Mouse (Mus musculus) forebrain, embryonic 10.5 days (tissue): ENCODE measurements around the gene Ppt1. TPM values are rescaled to one million over a fixed set of nuclear protein-coding genes. Genes with fewer than 3 reads are reported as not detected.
"Not testable (repeated sequence)": the region's sequence is repeated elsewhere in the genome, so short reads cannot be mapped to it uniquely, and the experiment has no call there.

Experiments used
- DNase-seq: peaks from one replicate; pipeline ENCODE4 v3.0.0-alpha.2; 2017; ENCODE audit warnings: low spot score; ENCODE audit errors: extremely low spot score
- H3K27ac ChIP-seq: fragments of 300-500 bp; sonication (generic); 2 replicates; pipeline ENCODE4 v1.5.1; 2016; ENCODE audit warnings: mild to moderate bottlenecking
- H3K27me3 ChIP-seq: fragments of 300-500 bp; sonication (generic); 2 replicates; pipeline ENCODE4 v1.6.1; 2016; ENCODE audit warnings: mild to moderate bottlenecking; ENCODE audit not compliant: poor library complexity, severe bottlenecking
- H3K36me3 ChIP-seq: fragments of 300-500 bp; sonication (generic); replicated peaks from 2 replicates; pipeline ENCODE4 v1.6.1; 2016; ENCODE audit warnings: mild to moderate bottlenecking, moderate library complexity
- H3K4me1 ChIP-seq: fragments of 300-500 bp; sonication (generic); 2 replicates; pipeline ENCODE4 v1.6.1; 2016
- H3K4me3 ChIP-seq: fragments of 300-500 bp; sonication (generic); 2 replicates; pipeline ENCODE4 v1.5.1; 2016; ENCODE audit warnings: mild to moderate bottlenecking, moderate library complexity
- H3K9me3 ChIP-seq: fragments of 300-500 bp; sonication (generic); 2 replicates; pipeline ENCODE4 v1.6.1; 2016; ENCODE audit warnings: mild to moderate bottlenecking, moderate library complexity
- WGBS: fragments of 180-500 bp; shearing (Covaris S2); methylation state at CpG from one replicate; pipeline ENCODE4 v1.1.7; 2016; 5-methylcytosine and 5-hydroxymethylcytosine counted together
- polyA plus RNA-seq: library from polyadenylated mRNA; unstranded; fragments of >200 nt; fragmentation: Nextera tagmentation; extraction: Ambion mirVana; gene quantifications from 2 replicates; pipeline ENCODE4 v1.2.1, GENCODE M21; 2016

Ppt1 gene
- 67.1 and 69.8 TPM in 2 replicates for polyA plus RNA-seq

- peak within 1 kb of the TSS; percentile 90 for H3K27ac ChIP-seq
- 5% methylated on average over 31 of the region's 31 CpGs for WGBS
- peaks cover 64% of the 10 kb centered on the region for H3K4me1 ChIP-seq
- peak; percentile 88 for DNase-seq
- no peaks in the 10 kb centered on the region for H3K27me3 ChIP-seq
- peaks cover 8% of the 10 kb centered on the region for H3K36me3 ChIP-seq
- no peaks in the 10 kb centered on the region for H3K9me3 ChIP-seq
- peak within 1 kb of the TSS; percentile 84 for H3K4me3 ChIP-seq
These were observed at the start of gene Ppt1 for GRCm38 (mm10) chr4:122835530-122836402. Gene Ppt1 (plus strand): TSS chr4:122836242.

GRCm38 (mm10) chr4:122789335-122790089, 46.5 kb upstream of the Ppt1 start:
- Histone ChIP-seq H3K4me1 (no peaks in the 10 kb centered on the region), H3K27ac (no peak overlapping the region), H3K36me3 (no peaks in the 10 kb centered on the region), H3K27me3 (no peaks in the 10 kb centered on the region), H3K4me3 (no peak overlapping the region), H3K9me3 (no peaks in the 10 kb centered on the region)
- 72% methylated on average over 4 of the region's 4 CpGs for WGBS
- DNase-seq: no peak

GRCm38 (mm10) chr4:122808108-122808507, 27.9 kb upstream of the Ppt1 start:
- no peak overlapping the region for H3K27ac ChIP-seq

GRCm38 (mm10) chr4:122811180-122811579, 24.9 kb upstream of the Ppt1 start:
- Histone ChIP-seq H3K36me3 (no peaks in the 10 kb centered on the region), H3K27ac (no peak overlapping the region), H3K27me3 (no peaks in the 10 kb centered on the region), H3K4me3 (no peak overlapping the region), H3K9me3 (no peaks in the 10 kb centered on the region), H3K4me1 (no peaks in the 10 kb centered on the region)
- WGBS: 61% methylated on average over 1 of the region's 1 CpGs
- DNase-seq: no peak

More at GRCm38 (mm10) chr4:122808108-122808507, 27.9 kb upstream of the Ppt1 start:
- 29% methylated on average over 4 of the region's 4 CpGs for WGBS
- Histone ChIP-seq H3K27me3 (no peaks in the 10 kb centered on the region), H3K4me3 (no peak overlapping the region), H3K9me3 (no peaks in the 10 kb centered on the region), H3K4me1 (no peaks in the 10 kb centered on the region), H3K36me3 (no peaks in the 10 kb centered on the region)
- DNase-seq: peak; percentile 74

- WGBS: 78% methylated on average over 2 of the region's 2 CpGs
These were observed 24.2 kb upstream of the Ppt1 start for GRCm38 (mm10) chr4:122811824-122812223.

GRCm38 (mm10) chr4:122816202-122816601, 19.8 kb upstream of the Ppt1 start:
- no peak overlapping the region for H3K4me3 ChIP-seq
- no peaks in the 10 kb centered on the region for H3K27me3 ChIP-seq
- no peaks in the 10 kb centered on the region for H3K36me3 ChIP-seq
- WGBS: 80% methylated on average over 1 of the region's 1 CpGs
- DNase-seq: no peak
- no peaks in the 10 kb centered on the region for H3K9me3 ChIP-seq
- no peak overlapping the region for H3K27ac ChIP-seq
- no peaks in the 10 kb centered on the region for H3K4me1 ChIP-seq

More at GRCm38 (mm10) chr4:122811824-122812223, 24.2 kb upstream of the Ppt1 start:
- no peaks in the 10 kb centered on the region for H3K27me3 ChIP-seq
- no peaks in the 10 kb centered on the region for H3K4me1 ChIP-seq
- H3K27ac ChIP-seq: no peak overlapping the region
- H3K4me3 ChIP-seq: no peak overlapping the region
- DNase-seq: no peak
- H3K9me3 ChIP-seq: no peaks in the 10 kb centered on the region
- H3K36me3 ChIP-seq: no peaks in the 10 kb centered on the region

GRCm38 (mm10) chr4:122820941-122821340, 15.1 kb upstream of the Ppt1 start:
- not testable (repeated sequence) for H3K4me3 ChIP-seq, H3K9me3 ChIP-seq, H3K27ac ChIP-seq, H3K36me3 ChIP-seq, DNase-seq, H3K4me1 ChIP-seq, H3K27me3 ChIP-seq
- 29% methylated on average over 10 of the region's 10 CpGs for WGBS

GRCm38 (mm10) chr4:122827651-122828050, 8.4 kb upstream of the Ppt1 start:
- Histone ChIP-seq H3K27ac (no peak overlapping the region), H3K4me1 (peaks cover 40% of the 10 kb centered on the region), H3K36me3 (no peaks in the 10 kb centered on the region), H3K27me3 (no peaks in the 10 kb centered on the region), H3K4me3 (no peak overlapping the region), H3K9me3 (no peaks in the 10 kb centered on the region)
- no peak for DNase-seq

- peak overlapping the region; percentile 89; the same call in 1 of the 2 replicates for H3K27ac ChIP-seq
- H3K27me3 ChIP-seq: no peaks in the 10 kb centered on the region
- no peaks in the 10 kb centered on the region for H3K36me3 ChIP-seq
- H3K4me3 ChIP-seq: no peak overlapping the region
- H3K9me3 ChIP-seq: no peaks in the 10 kb centered on the region
- DNase-seq: no peak
- 92% methylated on average over 6 of the region's 6 CpGs for WGBS
- peaks cover 45% of the 10 kb centered on the region for H3K4me1 ChIP-seq
These were observed 6.7 kb upstream of the Ppt1 start for GRCm38 (mm10) chr4:122829339-122829738.

- Histone ChIP-seq H3K9me3 (no peaks in the 10 kb centered on the region), H3K27ac (peak overlapping the region; percentile 89), H3K27me3 (no peaks in the 10 kb centered on the region), H3K36me3 (no peaks in the 10 kb centered on the region), H3K4me1 (peaks cover 62% of the 10 kb centered on the region), H3K4me3 (peak overlapping the region; percentile 0; the same call in 1 of the 2 replicates)
- DNase-seq: peak; percentile 75
- 16% methylated on average over 1 of the region's 1 CpGs for WGBS
These were observed 4.2 kb upstream of the Ppt1 start for GRCm38 (mm10) chr4:122831888-122832287.

- Histone ChIP-seq H3K9me3 (no peaks in the 10 kb centered on the region; the same call in 1 of the 2 replicates), H3K36me3 (peaks cover 14% of the 10 kb centered on the region), H3K27ac (peak overlapping the region; percentile 90), H3K27me3 (no peaks in the 10 kb centered on the region), H3K4me1 (peaks cover 58% of the 10 kb centered on the region), H3K4me3 (peak overlapping the region; percentile 84)
- DNase-seq: no peak
- WGBS: 0% methylated on average over 7 of the region's 7 CpGs
These were observed 347 bp downstream of the Ppt1 start for GRCm38 (mm10) chr4:122836403-122836775.

GRCm38 (mm10) chr4:122837180-122837730, 1.2 kb downstream of the Ppt1 start:
- no peak for DNase-seq
- Histone ChIP-seq H3K36me3 (peaks cover 23% of the 10 kb centered on the region), H3K4me1 (peaks cover 49% of the 10 kb centered on the region), H3K9me3 (peaks cover 3% of the 10 kb centered on the region; the same call in 1 of the 2 replicates), H3K4me3 (peak overlapping the region; percentile 84), H3K27me3 (no peaks in the 10 kb centered on the region), H3K27ac (no peak overlapping the region)
- 79% methylated on average over 6 of the region's 6 CpGs for WGBS
